26 mouse cellular contexts compared by ENCODE assay signal in genomic region chr2:13195540-13195939, GRCm38 (mm10).
"Had no signal": no experiment of that assay in that cellular context is flagged by ENCODE, and none has a peak within 500 bp of the region (broad histone marks: within the 10 kb centered on the region; RNA-seq: fewer than 3 reads in every experiment).

No protein-coding gene starts in this region.

- H3K36me3 ChIP-seq: hindbrain, embryonic 13.5 days; hindbrain, embryonic 15.5 days; kidney, embryonic 15.5 days; limb, embryonic 15.5 days; liver, embryonic 12.5 days had no signal

- H3K4me1 ChIP-seq: heart, embryonic 10.5 days; heart, embryonic 12.5 days; hindbrain, embryonic 13.5 days; hindbrain, embryonic 15.5 days; kidney, embryonic 15.5 days; limb, embryonic 15.5 days had no signal

- H3K9me3 ChIP-seq: heart, embryonic 10.5 days; heart, embryonic 12.5 days; hindbrain, embryonic 13.5 days; hindbrain, embryonic 15.5 days; kidney, embryonic 15.5 days; limb, embryonic 13.5 days; limb, embryonic 15.5 days; liver, embryonic 12.5 days had no signal

- DNase-seq: gastrocnemius, adult 2 months; gastrocnemius, postnatal 10 days; gastrocnemius, postnatal 25 days; heart, adult 2 months; heart, postnatal 14 days; heart, postnatal 36 days; kidney, adult 11 months; kidney, adult 2 months; kidney, adult 9 months; kidney, postnatal 14 days; kidney, postnatal 4 days; layer of hippocampus, adult 9-11 months; left cerebral cortex, postnatal 4 days had no signal

- H3K27me3 ChIP-seq: heart, embryonic 12.5 days; hindbrain, embryonic 15.5 days; kidney, embryonic 15.5 days; limb, embryonic 13.5 days; limb, embryonic 15.5 days; liver, embryonic 12.5 days had no signal

- ATAC-seq: hindbrain, postnatal 0 days; intestine, embryonic 16.5 days; liver, embryonic 12.5 days had no signal

- H3K4me2 ChIP-seq: heart, embryonic 12.5 days; hindbrain, embryonic 13.5 days; hindbrain, embryonic 15.5 days; kidney, embryonic 15.5 days; limb, embryonic 13.5 days; limb, embryonic 15.5 days; liver, embryonic 12.5 days had no signal

- H3K9ac ChIP-seq: heart, embryonic 12.5 days; hindbrain, embryonic 13.5 days; hindbrain, embryonic 15.5 days; kidney, embryonic 15.5 days; limb, embryonic 13.5 days; limb, embryonic 15.5 days; liver, embryonic 12.5 days; liver, embryonic 14.5 days had no signal

- H3K4me3 ChIP-seq: gastrocnemius, adult 2 months; heart, adult 2 months; heart, embryonic 10.5 days; heart, embryonic 12.5 days; hindbrain, embryonic 13.5 days; hindbrain, embryonic 15.5 days; kidney, embryonic 15.5 days; left cerebral cortex, adult 2 months; limb, embryonic 13.5 days; limb, embryonic 15.5 days; liver, embryonic 12.5 days had no signal

- H3K27ac ChIP-seq: gastrocnemius, adult 2 months; heart, adult 2 months; heart, embryonic 10.5 days; hindbrain, embryonic 13.5 days; hindbrain, embryonic 15.5 days; hindbrain, postnatal 0 days; kidney, embryonic 15.5 days; kidney, postnatal 0 days; left cerebral cortex, adult 2 months; limb, embryonic 13.5 days; limb, embryonic 15.5 days; liver, embryonic 12.5 days; liver, embryonic 14.5 days had no signal
